Mouse (Mus musculus): Measurements from ENCODE around the gene Cacng7.
A peak's percentile ranks its signal among the peaks of the same experiment; 100 is the strongest.

The Cacng7 gene

GRCm38 (mm10) chr7:3303276-3303781, 29.4 kb upstream of the Cacng7 start:
- DNase-seq: no peak

GRCm38 (mm10) chr7:3303789-3304188, 29.0 kb upstream of the Cacng7 start:
- DNase-seq: no peak

GRCm38 (mm10) chr7:3304298-3304697, 28.5 kb upstream of the Cacng7 start:
- DNase-seq: no peak

- no peak for DNase-seq
Observed at GRCm38 (mm10) chr7:3306400-3306799, 26.4 kb upstream of the Cacng7 start.

- no peak for DNase-seq
Observed at GRCm38 (mm10) chr7:3308646-3309045, 24.1 kb upstream of the Cacng7 start.

- DNase-seq: no peak
Observed at GRCm38 (mm10) chr7:3310233-3310632, 22.5 kb upstream of the Cacng7 start.

- DNase-seq: no peak
Observed at GRCm38 (mm10) chr7:3313571-3313970, 19.2 kb upstream of the Cacng7 start.

GRCm38 (mm10) chr7:3314121-3314520, 18.6 kb upstream of the Cacng7 start:
- DNase-seq: no peak

- DNase-seq: no peak
Observed at GRCm38 (mm10) chr7:3317704-3318103, 15.1 kb upstream of the Cacng7 start.

- no peak for DNase-seq
Observed at GRCm38 (mm10) chr7:3320856-3321255, 11.9 kb upstream of the Cacng7 start.

GRCm38 (mm10) chr7:3323826-3324225, 8.9 kb upstream of the Cacng7 start:
- DNase-seq: no peak

GRCm38 (mm10) chr7:3327961-3328360, 4.8 kb upstream of the Cacng7 start:
- DNase-seq: no peak

- DNase-seq: peak; percentile 80
Observed at GRCm38 (mm10) chr7:3329776-3330546, 2.8 kb upstream of the Cacng7 start.

GRCm38 (mm10) chr7:3331171-3331570, 1.6 kb upstream of the Cacng7 start:
- no peak for DNase-seq

GRCm38 (mm10) chr7:3331581-3332223, 1.1 kb upstream of the Cacng7 start:
- peak; percentile 46 for DNase-seq

GRCm38 (mm10) chr7:3332224-3332615, 535 bp upstream of the Cacng7 start:
- DNase-seq: no peak

- no peak for DNase-seq
Observed at GRCm38 (mm10) chr7:3333542-3333941, 787 bp downstream of the Cacng7 start.

- no peak for DNase-seq
Observed at GRCm38 (mm10) chr7:3336412-3336811, 3.7 kb downstream of the Cacng7 start.

GRCm38 (mm10) chr7:3338286-3338935, 5.7 kb downstream of the Cacng7 start:
- DNase-seq: no peak

- DNase-seq: no peak
Observed at GRCm38 (mm10) chr7:3339010-3339409, 6.3 kb downstream of the Cacng7 start.

- no peak for DNase-seq
Observed at GRCm38 (mm10) chr7:3343861-3344260, 11.1 kb downstream of the Cacng7 start.

- no peak for DNase-seq
Observed at GRCm38 (mm10) chr7:3345301-3345700, 12.5 kb downstream of the Cacng7 start.

GRCm38 (mm10) chr7:3347366-3348287, 14.9 kb downstream of the Cacng7 start:
- DNase-seq: no peak

All from kidney, adult 18-20 months (tissue).